Mouse (Mus musculus) lung, postnatal 4 days (tissue): ENCODE data around the gene Hdc.

ENCODE experiments used
- DNase-seq, 2 experiments: peaks; one replicate each; pipeline ENCODE4 v3.0.0; 2021

The Hdc gene

GRCm38 (mm10) chr2:126599005-126599404 lies 20.1 kb downstream of the Hdc start:
- no peak for DNase-seq

- DNase-seq, result no peak
Measured at GRCm38 (mm10) chr2:126598359-126598758, 20.7 kb downstream of the Hdc start.

- no peak for DNase-seq
Measured at GRCm38 (mm10) chr2:126597279-126598241, 21.5 kb downstream of the Hdc start.

- no peak for DNase-seq
Measured at GRCm38 (mm10) chr2:126596347-126597072, 22.6 kb downstream of the Hdc start.

- DNase-seq, result peak; percentile 71 to 80
Measured at GRCm38 (mm10) chr2:126593831-126594610, 25.1 kb downstream of the Hdc start.

GRCm38 (mm10) chr2:126591304-126591703 lies 27.8 kb downstream of the Hdc start:
- DNase-seq, result no peak

- DNase-seq, result peak in 1 of 2 experiments; percentile 39
Measured at GRCm38 (mm10) chr2:126587468-126587867, 31.6 kb downstream of the Hdc start.

- DNase-seq, result no peak
Measured at GRCm38 (mm10) chr2:126584621-126585369, 34.3 kb downstream of the Hdc start.

GRCm38 (mm10) chr2:126583960-126584359 lies 35.1 kb downstream of the Hdc start:
- no peak for DNase-seq

GRCm38 (mm10) chr2:126579282-126579681 lies 39.8 kb downstream of the Hdc start:
- no peak for DNase-seq

- DNase-seq, result no peak
Measured at GRCm38 (mm10) chr2:126577362-126577761, 41.7 kb downstream of the Hdc start.

GRCm38 (mm10) chr2:126575391-126576176 lies 43.5 kb downstream of the Hdc start:
- DNase-seq, result no peak

- DNase-seq, result no peak
Measured at GRCm38 (mm10) chr2:126572747-126573146, 46.4 kb downstream of the Hdc start.

GRCm38 (mm10) chr2:126572163-126572562 lies 46.9 kb downstream of the Hdc start:
- peak in 1 of 2 experiments; percentile 23 for DNase-seq

GRCm38 (mm10) chr2:126563411-126564105 lies 55.5 kb downstream of the Hdc start:
- DNase-seq, result peak; percentile 36 to 44

GRCm38 (mm10) chr2:126560094-126560493 lies 59.0 kb downstream of the Hdc start:
- no peak for DNase-seq

- DNase-seq, result no peak
Measured at GRCm38 (mm10) chr2:126555533-126555932, 63.6 kb downstream of the Hdc start.

GRCm38 (mm10) chr2:126553291-126553639 lies 65.8 kb downstream of the Hdc start:
- no peak for DNase-seq

- peak; percentile 14 to 43 for DNase-seq
Measured at GRCm38 (mm10) chr2:126552357-126553290, 66.5 kb downstream of the Hdc start, which contains the start of gene Slc27a2. Gene Slc27a2 (plus strand): TSS chr2:126552407.

GRCm38 (mm10) chr2:126551896-126552295 lies 67.2 kb downstream of the Hdc start:
- DNase-seq, result no peak
